Mouse (Mus musculus): Measurements from ENCODE around the gene Tmem218. TPM values are rescaled to one million over a fixed set of nuclear protein-coding genes. Genes with fewer than 3 reads are reported as not detected.

The Tmem218 gene
- total RNA-seq, 1 experiment from 2014 or later = 0.86 TPM

Other genes starting within 250 kb of the Tmem218 start
- gene Pknox2, start 60.8 kb upstream of the Tmem218 start, total RNA-seq (2017) = not detected in 3 replicates
- 2.0 to 10.9 TPM (median 3.3 TPM) in 3 replicates for gene Slc37a2, start 47.5 kb downstream of the Tmem218 start, total RNA-seq (2017)
- gene Ccdc15, start 140.2 kb downstream of the Tmem218 start, total RNA-seq (2017) = 2.0 to 13.8 TPM (median 2.8 TPM) in 3 replicates
- gene Hepacam, start 159.1 kb downstream of the Tmem218 start, total RNA-seq (2017) = not detected in 3 replicates
- not detected in 3 replicates for gene Robo4, start 193.7 kb downstream of the Tmem218 start, total RNA-seq (2017)
- not detected in 3 replicates for gene Robo3, start 225.0 kb downstream of the Tmem218 start, total RNA-seq (2017)

Measured in monocyte, adult 5-6 weeks (primary cell).